Mouse (Mus musculus) cerebellum, postnatal 25 days (tissue): Measurements from ENCODE around the gene Frmd4b.
"Not testable (repeated sequence)": the region's sequence is repeated elsewhere in the genome, so short reads cannot be mapped to it uniquely, and the experiment has no call there.

Experiments used
- DNase-seq, 2 experiments: peaks; one replicate each; pipeline ENCODE4 v3.0.0; 2021; ENCODE audit warnings: mixed read lengths in 2 of 2

The Frmd4b gene

GRCm38 (mm10) chr6:97286332-97286731, 331.0 kb downstream of the Frmd4b start:
- no peak for DNase-seq

- no peak for DNase-seq
Measured at GRCm38 (mm10) chr6:97283676-97284075, 333.7 kb downstream of the Frmd4b start.

GRCm38 (mm10) chr6:97278878-97279277, 338.5 kb downstream of the Frmd4b start:
- peak in 1 of 2 experiments; percentile 27 for DNase-seq

DNA sequence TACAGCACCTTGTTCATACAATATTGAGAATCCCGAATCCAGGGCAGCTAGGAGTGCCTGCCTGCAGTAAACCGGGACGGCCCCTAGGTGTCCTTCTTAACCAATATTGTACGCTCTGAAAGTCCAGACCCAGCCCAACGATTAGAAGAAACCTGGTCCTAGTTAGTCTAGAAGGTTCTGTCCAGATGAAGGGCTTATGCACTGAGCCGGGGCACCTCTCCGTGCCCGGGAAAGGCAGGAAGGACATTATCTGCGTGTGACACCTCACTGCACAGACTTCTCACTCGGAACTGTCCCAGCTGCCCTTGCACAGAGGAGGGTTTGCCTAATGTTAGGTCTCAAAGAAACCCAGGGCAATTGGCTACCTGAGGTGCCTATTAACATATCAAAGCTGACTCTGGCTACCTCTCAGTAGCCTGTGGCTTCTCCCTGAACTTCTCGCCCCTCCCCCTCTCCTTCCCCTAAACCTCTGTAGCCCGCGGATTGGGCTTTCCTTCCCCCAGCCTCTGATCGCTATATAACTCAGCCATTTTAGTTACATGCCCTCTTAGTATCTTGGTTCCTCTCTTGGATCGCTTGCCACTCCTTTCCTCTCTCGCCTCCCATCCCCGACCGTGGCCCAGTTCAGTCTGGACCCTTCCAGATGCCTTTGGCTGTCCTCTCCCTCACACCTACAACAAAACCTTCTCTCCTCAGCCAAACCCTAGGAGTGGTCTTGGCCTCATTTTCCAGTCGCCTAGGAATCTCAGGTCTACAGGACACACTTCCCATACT, 339.1 kb downstream of the Frmd4b start:
- peak; percentile 81 to 87 for DNase-seq

DNA sequence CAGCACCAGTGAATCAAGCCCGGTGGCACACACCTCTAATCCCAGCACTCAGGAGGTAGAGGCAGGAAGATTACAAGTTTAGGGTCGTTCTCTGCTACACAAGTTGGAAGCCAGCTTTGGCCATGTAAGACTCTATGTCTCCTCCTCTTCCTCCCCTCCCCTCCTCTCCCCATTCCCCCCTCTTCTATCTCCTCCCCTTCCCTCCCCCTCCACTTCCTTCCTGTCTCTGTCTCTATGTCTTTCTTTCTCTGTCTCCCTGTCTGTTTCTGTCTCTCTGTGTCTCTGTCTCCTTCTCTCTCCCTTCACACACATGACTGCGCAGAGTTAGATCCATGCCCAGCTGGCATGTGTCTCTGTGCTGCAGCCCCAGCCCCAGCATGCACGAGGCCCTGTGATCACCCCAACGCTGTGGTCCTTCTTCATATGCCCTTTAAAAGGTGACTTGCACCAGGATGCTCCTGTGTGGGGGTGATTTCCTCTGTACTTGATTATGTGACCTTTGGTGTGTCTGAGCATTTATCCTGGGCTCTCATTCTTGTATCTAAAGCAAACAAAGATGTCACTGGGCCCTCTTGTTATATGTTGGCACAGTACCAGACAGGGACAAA, 340.3 kb downstream of the Frmd4b start:
- no peak for DNase-seq

GRCm38 (mm10) chr6:97276366-97276765, 341.0 kb downstream of the Frmd4b start:
- DNase-seq = no peak

DNA sequence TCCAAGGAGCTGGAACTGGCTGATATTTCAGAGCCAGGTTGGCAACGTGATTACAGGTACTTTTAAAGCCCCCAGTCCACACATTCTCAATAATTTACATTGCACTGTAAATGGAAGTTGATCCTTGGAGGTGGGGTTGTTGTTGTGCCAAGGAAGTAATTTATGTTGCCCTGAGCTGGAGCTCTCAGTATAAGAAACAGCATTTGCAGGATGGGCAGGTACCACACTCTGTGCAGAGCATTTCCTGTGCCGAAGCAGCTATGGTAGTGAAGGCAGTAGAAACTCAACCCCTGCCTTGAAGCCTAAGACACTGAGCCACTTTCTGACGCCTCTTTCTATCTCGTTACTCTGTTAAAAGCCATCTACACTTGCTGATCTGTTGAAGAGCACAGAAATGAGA, 341.6 kb downstream of the Frmd4b start:
- DNase-seq = no peak

DNA sequence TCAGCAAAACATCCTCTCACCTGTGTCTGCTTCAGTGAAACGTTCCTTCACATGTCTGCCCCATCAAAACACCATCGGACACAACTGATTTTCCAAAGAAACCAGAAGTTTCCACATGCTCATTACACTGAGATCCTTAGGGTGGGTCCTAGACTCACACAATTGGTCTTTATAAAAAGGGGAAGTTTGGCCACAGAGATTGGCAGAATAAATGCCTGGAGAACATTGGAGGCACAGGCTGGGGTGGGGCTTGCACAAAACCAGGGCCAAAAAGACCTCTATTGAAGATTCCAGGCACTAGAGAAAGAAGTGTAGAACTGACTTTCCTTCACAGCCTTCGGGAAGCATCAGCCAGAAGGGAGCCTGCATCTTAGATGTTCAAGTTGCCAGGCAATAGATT, 343.6 kb downstream of the Frmd4b start:
- DNase-seq = no peak

GRCm38 (mm10) chr6:97273058-97273710, 344.2 kb downstream of the Frmd4b start:
- no peak for DNase-seq

- no peak for DNase-seq
Measured at GRCm38 (mm10) chr6:97272349-97272748, 345.0 kb downstream of the Frmd4b start.

- no peak for DNase-seq
Measured at GRCm38 (mm10) chr6:97269596-97269995, 347.7 kb downstream of the Frmd4b start.

DNA sequence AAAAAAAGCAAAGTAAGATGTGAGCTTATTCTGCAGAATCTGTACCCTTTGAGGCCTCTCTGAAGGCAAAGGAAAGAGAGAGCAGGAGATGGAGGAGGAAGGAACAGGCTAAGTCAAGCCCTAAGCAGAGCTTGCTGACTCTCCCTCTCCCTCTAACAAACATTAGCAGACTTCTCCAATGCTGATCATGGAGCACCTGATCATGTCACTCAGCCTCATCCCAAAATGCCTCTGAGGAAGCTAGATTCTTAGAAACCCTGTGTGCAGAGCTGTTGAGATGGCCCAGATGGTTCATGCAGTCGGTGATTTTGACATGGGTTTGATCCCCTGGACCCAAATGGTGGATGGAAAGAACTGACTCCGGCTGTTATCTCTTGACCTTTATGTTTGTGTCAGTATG, 350.2 kb downstream of the Frmd4b start:
- no peak for DNase-seq

- no peak for DNase-seq
Measured at GRCm38 (mm10) chr6:97266661-97267060, 350.7 kb downstream of the Frmd4b start.

DNA sequence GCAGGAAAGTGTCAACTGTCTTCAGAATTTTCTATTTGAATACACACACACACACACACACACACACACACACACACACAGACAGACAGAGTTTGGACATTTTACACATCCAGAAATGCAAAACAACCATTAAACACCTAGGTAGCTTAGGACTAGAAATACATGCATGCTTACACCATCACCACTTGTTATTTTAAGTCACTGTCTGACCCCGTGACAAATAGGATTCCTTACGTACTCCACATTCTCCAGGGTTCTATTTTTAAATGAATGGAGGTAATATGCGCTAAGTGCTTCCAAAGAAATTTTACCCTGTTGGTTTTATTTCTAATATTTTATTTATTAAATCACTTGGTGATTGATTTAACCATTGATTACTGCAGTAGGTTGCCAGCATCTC, 351.6 kb downstream of the Frmd4b start:
- DNase-seq = no peak

- no peak for DNase-seq
Measured at GRCm38 (mm10) chr6:97265240-97265639, 352.1 kb downstream of the Frmd4b start.

DNA sequence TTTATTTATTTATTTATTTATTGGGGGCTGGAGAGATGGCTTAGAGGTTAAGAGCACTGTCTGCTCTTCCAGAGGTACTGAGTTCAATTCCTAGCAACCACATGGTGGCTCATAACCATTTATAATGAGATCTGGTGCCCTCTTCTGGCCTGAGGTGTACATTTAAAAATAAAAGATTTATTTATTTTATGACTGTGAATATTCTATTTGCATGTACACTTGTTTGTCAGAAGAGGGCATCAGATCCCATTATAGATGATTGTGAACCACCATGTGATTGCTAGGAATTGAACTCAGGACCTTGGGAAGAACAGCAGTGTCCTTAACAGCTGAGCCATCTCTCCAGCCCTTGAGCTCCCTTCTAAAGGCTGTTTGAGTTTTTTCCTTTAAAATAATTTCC, 353.6 kb downstream of the Frmd4b start:
- not testable (repeated sequence) for DNase-seq

DNA sequence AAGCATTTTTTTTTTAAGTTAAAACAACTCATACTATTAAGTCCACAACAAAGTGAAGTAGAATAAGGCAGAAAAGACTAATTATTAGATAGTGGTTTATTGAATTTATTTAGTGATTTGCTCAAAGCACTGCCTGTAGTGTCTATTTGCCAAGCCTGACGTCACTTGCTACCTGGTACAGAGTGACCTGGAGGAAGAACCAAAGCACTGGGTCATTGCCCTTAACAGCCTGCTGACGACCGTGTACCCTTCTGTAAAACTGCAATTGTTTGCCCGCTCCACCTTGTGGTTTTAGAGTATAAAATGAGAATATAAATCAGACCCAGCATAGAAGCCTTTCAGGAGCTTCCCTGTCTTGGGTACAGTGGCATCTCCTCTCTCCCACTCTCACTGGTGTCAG, 355.1 kb downstream of the Frmd4b start:
- no peak for DNase-seq

DNA sequence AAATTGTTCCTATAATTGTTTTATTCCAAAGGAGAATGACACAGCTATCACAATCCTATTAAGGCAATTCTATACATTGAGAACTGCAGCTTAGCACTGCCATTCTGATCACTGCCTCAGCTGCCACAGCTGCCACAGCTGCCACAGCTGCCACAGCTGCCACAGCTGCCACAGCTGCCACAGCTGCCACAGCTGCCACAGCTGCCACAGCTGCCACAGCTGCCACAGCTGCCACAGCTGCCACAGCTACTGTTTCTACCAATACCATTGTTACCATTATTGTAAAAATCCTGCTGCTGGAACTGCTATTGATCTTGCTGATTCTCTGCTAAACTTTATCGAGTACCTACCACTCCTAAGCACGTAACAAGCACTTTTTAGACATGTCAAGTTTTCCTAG, 357.4 kb downstream of the Frmd4b start:
- DNase-seq = not testable (repeated sequence)

DNA sequence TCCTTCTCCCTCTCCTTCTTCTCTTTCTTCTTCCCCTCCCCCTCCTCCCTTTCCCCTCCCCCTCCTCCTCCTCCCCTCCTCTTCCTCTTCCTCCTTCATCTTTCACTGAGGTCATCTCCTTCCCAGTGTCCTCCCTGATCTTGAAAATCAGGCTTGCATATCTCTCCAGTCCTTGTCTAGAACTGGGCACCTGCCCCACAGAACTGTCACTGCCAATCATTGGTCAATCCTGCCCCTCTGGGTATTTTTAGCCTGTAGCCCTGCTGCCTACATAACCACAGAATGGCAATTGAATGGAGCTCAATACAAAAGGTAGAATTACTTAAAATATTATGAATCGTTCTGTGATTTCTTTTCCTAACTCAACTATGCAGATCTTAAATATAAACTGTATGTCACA, 358.9 kb downstream of the Frmd4b start:
- no peak for DNase-seq

DNA sequence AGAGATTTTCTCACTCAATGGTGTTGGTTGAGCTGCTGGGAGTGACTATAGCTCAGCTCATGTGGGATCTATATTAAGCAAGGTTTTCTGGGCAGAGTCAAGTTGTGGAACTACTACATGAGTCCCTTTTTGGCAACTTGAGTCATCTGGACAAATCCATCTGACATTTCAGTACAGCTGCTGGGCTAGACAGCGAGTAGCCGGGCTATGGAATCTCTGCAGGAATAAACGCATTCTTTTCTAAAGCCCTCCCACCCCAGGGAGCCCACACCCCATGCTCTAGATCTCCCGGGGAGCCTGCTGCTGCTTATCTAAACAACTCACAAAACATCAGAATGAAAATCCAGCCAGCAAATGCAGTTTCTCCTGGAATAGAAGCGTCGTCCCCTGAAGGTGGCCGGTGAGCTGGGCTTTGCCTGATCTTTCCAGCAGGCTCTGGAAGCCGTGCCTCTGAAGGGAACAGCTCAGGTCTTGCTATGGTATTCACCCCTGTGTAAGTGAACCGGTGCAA, 364.6 kb downstream of the Frmd4b start, which contains the start of gene Lmod3:
Lmod3 (minus strand) TSS at position 49 of the 511 bp plus-strand sequence.
- DNase-seq = no peak

- DNase-seq = no peak
Measured at GRCm38 (mm10) chr6:97252086-97252485, 365.3 kb downstream of the Frmd4b start.

DNA sequence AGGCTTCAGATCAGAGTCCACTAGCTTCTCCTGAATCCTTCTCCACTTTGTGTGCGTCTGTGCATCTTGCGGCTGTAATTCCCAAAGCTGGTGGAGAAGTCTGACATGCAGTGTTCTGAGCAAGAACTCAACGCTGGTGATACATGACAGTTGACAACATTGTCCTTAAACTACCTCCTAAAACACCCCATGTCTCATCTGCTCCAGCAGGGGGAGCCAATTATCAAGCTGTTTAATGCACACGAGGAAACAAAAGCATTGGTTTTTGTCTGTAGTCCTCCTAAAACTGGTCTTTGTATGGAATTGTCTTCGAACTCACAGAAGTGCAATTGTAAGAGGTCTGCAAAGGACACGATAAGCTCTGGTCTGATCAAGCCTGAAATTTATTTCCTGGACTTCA, 366.4 kb downstream of the Frmd4b start:
- DNase-seq = peak; percentile 41 to 60

DNA sequence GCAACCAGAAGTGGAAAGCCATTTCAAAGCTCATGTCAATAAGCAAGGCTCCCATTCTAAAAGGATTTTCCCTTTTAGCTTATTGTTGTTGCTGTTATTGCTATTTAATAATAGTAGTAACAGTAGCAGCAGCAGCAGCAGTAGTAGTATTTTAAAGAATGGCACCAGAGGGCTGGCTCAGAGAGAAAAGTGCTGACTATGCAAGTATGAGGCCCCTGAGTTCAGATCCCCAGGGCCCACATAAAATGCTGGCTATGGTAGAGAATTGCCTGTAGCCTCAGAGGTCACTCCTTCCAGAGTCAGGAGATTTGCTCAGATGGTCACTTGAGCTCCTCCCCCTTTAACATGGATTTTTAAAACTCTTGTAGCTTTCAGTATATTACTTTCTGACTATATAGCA, 372.1 kb downstream of the Frmd4b start:
- no peak for DNase-seq

DNA sequence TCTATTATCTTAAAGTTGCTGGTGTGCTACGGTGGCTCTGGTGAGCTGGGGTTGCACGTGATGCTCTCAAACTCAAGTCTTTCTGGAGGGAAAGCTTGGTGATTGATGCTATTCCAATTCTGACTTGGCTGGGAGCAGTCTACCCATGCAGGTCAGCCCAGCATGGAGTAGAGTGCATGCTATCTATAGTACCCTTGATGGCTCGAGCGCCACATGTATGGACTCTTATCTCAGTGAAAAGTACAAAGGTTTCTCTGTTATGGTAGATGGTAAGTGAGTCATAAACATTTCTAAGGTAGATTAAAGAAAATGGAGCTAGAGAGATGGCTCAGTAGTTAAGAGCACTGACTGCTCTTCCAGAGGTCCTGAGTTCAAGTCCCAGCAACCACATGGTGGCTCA, 374.8 kb downstream of the Frmd4b start:
- DNase-seq = no peak
